Mouse (Mus musculus): ENCODE data around the gene Ankrd40. TPM values are rescaled to one million over a fixed set of nuclear protein-coding genes. Genes with fewer than 3 reads are reported as not detected.

The Ankrd40 gene
- total RNA-seq, 4 experiments from 2014 or later: 116 to 122 (median 119) TPM

- DNase-seq (ENCODE audit: low spot score in 2 of 2): no peak
Observed at GRCm38 (mm10) chr11:94351094-94351493, 23.3 kb downstream of the Ankrd40 start.

DNA sequence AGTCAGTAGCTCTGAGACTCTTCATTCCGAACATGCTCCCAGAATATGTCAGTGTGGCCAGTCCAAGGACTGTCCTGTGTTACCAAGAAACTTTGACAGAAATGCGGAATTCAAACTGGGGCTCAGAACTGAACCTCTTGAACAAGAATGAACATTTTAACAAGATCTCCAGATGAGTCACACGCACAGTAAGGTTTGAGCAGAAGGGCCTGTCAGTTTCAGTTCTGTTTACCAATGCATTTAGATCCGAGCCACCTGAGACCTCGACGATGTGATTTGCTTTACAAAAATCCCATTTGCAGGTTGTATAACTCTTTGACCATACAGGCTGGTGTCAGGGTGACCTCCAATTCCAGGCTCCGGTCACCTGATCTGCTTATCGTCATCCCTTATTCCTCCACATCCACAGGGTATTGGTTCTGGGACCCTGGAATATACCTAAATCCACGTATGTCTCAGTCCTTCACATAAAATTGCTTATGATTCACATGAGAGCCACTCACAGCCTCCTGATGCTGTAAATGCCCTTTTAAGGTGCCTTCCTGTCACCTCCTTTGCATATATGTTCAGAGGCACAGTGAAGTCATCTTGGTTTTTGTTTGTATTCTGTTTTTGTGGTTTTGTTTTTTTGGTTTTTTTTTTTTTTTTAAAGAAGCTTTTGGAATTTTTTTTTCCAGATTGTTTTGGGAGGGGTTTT lies 27.9 kb downstream of the Ankrd40 start:
- DNase-seq (ENCODE audit: low spot score in 2 of 2): no peak

GRCm38 (mm10) chr11:94359168-94359567 lies 31.4 kb downstream of the Ankrd40 start:
- no peak for DNase-seq (ENCODE audit: low spot score in 2 of 2)

GRCm38 (mm10) chr11:94361166-94361870 lies 33.5 kb downstream of the Ankrd40 start:
- DNase-seq (ENCODE audit: low spot score in 2 of 2): no peak

DNA sequence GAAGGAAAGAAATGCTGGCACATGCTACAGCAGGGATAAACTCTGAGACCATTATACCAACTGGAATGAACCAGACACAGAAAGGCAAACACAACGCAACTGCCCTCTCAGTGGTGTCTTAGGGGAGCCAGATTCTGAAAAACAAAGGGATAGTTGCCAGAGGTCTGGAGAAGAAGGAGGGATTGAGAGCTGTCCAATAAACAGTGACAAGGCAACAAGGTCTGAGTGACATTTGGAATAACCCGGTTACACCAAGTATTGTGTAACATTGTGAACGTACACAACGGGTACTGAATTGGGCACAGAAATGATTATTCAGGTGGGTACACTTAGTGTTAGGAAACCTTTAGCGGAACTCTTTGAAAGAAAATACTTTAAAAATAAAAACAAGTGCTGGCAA lies 34.3 kb downstream of the Ankrd40 start:
- no peak for DNase-seq (ENCODE audit: low spot score in 2 of 2)

- DNase-seq (ENCODE audit: low spot score in 2 of 2): no peak
Observed at GRCm38 (mm10) chr11:94363690-94364089, 35.9 kb downstream of the Ankrd40 start.

DNA sequence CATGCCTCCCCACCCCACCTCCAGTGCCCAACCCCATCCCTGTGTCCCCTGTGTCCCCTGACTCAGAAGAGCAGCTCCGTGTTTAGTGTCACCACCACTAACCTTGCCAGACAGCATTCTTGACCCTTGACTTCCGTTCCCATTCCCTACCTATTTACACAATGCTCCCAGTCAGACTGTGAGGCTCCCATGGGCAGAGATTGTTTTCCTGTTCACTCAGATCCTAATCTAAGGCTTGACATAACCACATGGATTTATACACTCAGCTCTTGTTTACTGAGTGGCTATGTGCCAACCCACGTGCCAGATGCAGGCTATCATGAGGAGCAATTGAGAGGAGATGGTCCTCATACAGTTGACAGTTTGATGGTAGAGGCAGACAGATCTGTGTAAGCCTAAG lies 37.5 kb downstream of the Ankrd40 start:
- no peak for DNase-seq (ENCODE audit: low spot score in 2 of 2)

GRCm38 (mm10) chr11:94369981-94370380 lies 42.2 kb downstream of the Ankrd40 start:
- DNase-seq (ENCODE audit: low spot score in 2 of 2): no peak

DNA sequence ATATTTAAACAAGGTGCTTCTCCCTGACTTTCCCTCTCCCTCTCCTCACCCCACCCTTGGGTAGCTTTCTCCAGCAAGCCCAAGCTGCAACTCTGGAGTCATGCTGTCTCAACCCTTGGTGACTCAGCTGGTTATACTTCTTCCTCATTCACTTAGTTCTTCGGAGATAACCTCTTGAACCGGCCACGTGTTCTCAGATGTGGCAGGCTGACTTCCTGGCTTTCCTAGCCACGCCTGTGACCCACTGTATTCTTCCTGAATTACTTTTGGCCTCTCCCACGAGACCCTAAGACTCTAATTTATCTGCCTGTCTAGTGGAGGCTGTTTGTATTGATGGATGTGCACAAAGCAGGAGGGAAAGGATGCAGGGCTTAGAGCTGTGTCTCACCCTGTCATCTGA lies 43.0 kb downstream of the Ankrd40 start:
- no peak for DNase-seq (ENCODE audit: low spot score in 2 of 2)

- DNase-seq (ENCODE audit: low spot score in 2 of 2): no peak
Observed at GRCm38 (mm10) chr11:94374276-94374948, 46.6 kb downstream of the Ankrd40 start.

DNA sequence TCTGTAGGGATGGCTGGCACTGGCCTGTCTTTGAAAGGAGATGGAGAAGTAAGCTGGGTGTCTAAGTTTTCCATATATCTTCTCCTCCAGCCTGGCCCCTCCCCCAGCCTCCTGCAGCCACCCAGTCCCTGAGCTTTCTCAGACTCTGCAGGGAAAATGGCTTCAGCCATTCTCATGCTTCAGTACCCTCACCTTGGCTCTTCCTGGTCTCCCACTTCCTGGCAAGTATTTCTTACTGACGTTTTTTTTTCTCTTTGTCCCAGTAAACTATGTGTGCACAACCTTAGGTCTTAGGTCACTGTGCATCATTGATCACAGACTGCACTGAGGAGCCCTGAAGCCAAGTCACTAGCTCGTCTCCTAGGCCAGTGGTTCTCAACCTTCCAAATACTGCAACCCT lies 51.3 kb downstream of the Ankrd40 start:
- no peak for DNase-seq (ENCODE audit: low spot score in 2 of 2)

GRCm38 (mm10) chr11:94379736-94380135 lies 51.9 kb downstream of the Ankrd40 start:
- no peak for DNase-seq (ENCODE audit: low spot score in 2 of 2)

GRCm38 (mm10) chr11:94385977-94386771 lies 58.4 kb downstream of the Ankrd40 start:
- DNase-seq (ENCODE audit: low spot score in 2 of 2): no peak

DNA sequence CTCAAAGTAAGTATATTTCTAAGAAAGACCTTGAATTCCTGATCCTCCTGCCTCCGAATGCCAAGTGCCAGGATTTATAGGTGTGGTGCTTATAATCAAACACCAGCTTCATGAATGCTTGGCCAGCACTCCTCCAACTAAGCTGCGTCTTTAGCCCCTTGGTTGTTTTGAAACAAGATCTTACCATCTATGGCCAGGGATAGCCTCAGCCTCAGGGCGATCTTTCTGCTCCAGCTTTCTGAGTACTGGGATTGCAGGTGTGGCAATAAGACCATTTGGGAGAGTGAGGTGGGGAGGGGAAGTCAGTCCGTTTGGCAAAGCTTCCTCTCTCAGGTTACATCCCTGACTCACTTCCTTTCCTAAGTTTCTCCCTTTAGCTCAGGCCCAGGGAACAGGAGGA lies 60.0 kb downstream of the Ankrd40 start:
- DNase-seq (ENCODE audit: low spot score in 2 of 2): no peak

GRCm38 (mm10) chr11:94389021-94389420 lies 61.2 kb downstream of the Ankrd40 start:
- no peak for DNase-seq (ENCODE audit: low spot score in 2 of 2)

DNA sequence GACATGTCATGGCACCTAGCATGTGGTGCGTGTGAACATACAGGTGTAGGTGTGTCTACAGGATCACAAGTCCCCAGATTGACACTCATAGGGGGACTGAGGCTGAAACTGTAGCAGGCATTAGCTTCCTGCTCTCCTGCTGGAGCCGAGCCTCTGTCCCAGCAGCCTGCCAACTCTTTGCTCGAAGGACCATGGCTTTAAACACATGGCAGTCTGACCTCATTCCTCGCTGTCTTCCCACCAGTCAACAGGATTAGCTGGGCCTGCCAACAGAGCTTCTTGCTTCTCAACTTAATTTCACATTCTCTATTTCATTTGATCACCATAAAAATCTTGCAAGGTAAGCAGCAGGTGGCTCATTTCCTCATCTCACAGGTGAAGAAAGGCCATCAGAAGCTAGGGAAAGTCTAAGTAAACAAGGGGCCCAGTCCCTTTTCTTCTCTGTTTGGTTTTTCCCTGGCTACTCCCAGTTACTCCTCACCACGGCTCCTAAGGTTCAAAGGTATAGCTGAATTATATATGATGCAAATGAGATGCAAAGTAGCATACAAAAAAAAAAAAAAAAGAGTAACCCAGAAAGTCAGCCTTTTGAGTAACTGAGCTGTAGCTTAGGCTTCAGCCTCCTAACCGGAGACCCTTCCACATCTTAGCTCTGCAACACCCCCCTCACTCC lies 62.1 kb downstream of the Ankrd40 start:
- DNase-seq (ENCODE audit: low spot score in 2 of 2): no peak

DNA sequence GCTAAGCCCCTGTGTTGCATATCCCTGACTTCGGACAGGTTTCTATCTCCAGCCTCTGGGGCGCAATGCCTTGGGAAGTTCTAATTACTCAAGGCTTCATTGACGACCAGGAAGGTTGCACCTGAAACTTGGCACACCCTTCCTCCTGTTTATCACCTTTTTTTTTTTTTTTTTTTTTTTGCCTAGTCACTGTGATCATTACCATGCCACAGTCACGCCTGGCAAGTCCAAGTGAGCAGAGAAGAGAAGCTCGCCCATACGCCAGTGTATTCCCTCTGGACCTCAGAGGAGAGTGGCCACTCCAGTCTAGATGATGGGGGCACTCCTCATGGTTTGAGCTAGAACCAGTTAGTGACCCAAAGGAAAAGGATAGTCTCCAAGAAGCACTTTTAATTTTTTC lies 63.0 kb downstream of the Ankrd40 start:
- no peak for DNase-seq (ENCODE audit: low spot score in 2 of 2)
